Mouse (Mus musculus) embryonic facial prominence, embryonic 15.5 days (tissue): Measurements from ENCODE around the gene Itgb4. TPM values are rescaled to one million over a fixed set of nuclear protein-coding genes. Genes with fewer than 3 reads are reported as not detected.
"Not testable (repeated sequence)": the region's sequence is repeated elsewhere in the genome, so short reads cannot be mapped to it uniquely, and the experiment has no call there.

ENCODE experiments used
- ATAC-seq: fragments of 200-750 bp; cut with Nextera tagmentation; 2 replicates; pipeline ENCODE4 v1.8.0; 2017; ENCODE audit warnings: low read depth, moderate TSS enrichment; ENCODE audit not compliant: insufficient number of reproducible peaks, low FRiP score, low TSS enrichment
- H3K27ac ChIP-seq: fragments of 300-500 bp; sonication (generic); replicated peaks from 2 replicates; pipeline ENCODE4 v1.5.1; 2015; ENCODE audit warnings: mild to moderate bottlenecking, inconsistent platforms
- H3K27me3 ChIP-seq: fragments of 300-500 bp; sonication (generic); 2 replicates; pipeline ENCODE4 v1.6.1; 2015; ENCODE audit warnings: inconsistent platforms
- H3K36me3 ChIP-seq: fragments of 300-500 bp; sonication (generic); 2 replicates; pipeline ENCODE4 v1.6.1; 2015; ENCODE audit warnings: mild to moderate bottlenecking, inconsistent platforms
- H3K4me1 ChIP-seq: fragments of 300-500 bp; sonication (generic); 2 replicates; pipeline ENCODE4 v1.6.1; 2015; ENCODE audit warnings: inconsistent platforms
- H3K4me2 ChIP-seq: fragments of 300-500 bp; sonication (generic); replicated peaks from 2 replicates; pipeline ENCODE4 v1.6.1; 2015; ENCODE audit warnings: mild to moderate bottlenecking, inconsistent platforms
- H3K4me3 ChIP-seq: fragments of 300-500 bp; sonication (generic); replicated peaks from 2 replicates; pipeline ENCODE4 v1.5.1; 2015; ENCODE audit warnings: mild to moderate bottlenecking, inconsistent platforms
- H3K9ac ChIP-seq: fragments of 300-500 bp; sonication (generic); 2 replicates; pipeline ENCODE4 v1.6.1; 2015; ENCODE audit warnings: inconsistent platforms
- H3K9me3 ChIP-seq: fragments of 300-500 bp; sonication (generic); replicated peaks from 2 replicates; pipeline ENCODE4 v1.6.1; 2016; ENCODE audit warnings: inconsistent platforms
- WGBS: fragments of 180-500 bp; shearing (Covaris S2); methylation state at CpG from one replicate; pipeline ENCODE4 v1.1.7; 2015; 5-methylcytosine and 5-hydroxymethylcytosine counted together
- polyA plus RNA-seq: library from polyadenylated mRNA; unstranded; fragments of >200 nt; fragmentation: Nextera tagmentation; extraction: Ambion mirVana; gene quantifications from 2 replicates; pipeline ENCODE4 v1.2.1, GENCODE M21; 2015

Gene Itgb4
- polyA plus RNA-seq, 1 experiment from 2014 or later: 21.5 TPM

DNA sequence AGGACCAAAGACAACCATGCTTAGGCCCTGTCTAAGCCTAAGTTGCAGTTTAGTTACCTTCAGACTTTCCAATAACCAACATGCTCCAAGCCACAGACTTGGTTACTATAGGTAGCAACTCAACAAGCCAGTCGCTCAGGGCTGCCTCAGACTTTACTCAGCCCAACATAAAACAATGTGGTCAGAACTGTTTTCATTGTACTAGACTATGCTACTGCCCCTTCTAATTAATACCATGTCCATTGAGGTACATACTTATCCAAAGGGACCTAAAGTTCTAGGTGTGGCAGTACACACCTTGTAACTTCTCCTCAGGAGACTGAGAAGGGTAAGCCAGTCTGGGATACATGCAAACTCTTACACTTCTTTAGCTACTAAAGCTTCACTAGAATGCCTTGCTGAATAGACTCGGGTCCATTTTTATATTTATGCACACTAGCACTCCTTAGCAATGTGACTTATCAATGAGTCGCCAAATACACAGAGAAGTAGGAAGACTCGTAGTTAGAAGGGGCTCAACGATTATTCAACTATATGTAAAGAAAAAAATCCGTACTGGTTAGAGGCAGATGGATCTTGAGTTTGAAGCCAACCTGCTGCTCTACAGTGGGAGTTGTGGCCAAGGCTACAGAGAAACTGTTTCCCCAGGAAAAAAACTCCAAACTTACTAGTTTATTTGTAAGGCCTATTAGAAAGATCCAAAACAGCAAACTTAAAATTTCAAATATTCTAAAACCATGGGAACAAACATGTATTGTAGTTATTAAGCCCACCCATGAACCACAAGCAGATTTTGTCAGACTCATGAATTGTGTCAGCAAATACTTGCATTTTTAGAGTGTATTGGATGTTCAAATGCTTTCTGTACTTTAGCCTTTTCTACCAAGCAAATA lies 47.1 kb downstream of the Itgb4 start:
- H3K36me3 ChIP-seq: peaks cover 17% of the 10 kb centered on the region
- no peak overlapping the region for H3K9ac ChIP-seq
- peak overlapping the region; percentile 54 for H3K4me2 ChIP-seq
- WGBS: 71% methylated on average over 6 of the region's 6 CpGs
- ATAC-seq: no peak
- peak overlapping the region; percentile 11 for H3K4me3 ChIP-seq
- H3K27me3 ChIP-seq: no peaks in the 10 kb centered on the region
- no peaks in the 10 kb centered on the region for H3K9me3 ChIP-seq
- peak overlapping the region; percentile 39; the same call in 1 of the 2 replicates for H3K27ac ChIP-seq
- peaks cover 2% of the 10 kb centered on the region; the same call in 1 of the 2 replicates for H3K4me1 ChIP-seq

DNA sequence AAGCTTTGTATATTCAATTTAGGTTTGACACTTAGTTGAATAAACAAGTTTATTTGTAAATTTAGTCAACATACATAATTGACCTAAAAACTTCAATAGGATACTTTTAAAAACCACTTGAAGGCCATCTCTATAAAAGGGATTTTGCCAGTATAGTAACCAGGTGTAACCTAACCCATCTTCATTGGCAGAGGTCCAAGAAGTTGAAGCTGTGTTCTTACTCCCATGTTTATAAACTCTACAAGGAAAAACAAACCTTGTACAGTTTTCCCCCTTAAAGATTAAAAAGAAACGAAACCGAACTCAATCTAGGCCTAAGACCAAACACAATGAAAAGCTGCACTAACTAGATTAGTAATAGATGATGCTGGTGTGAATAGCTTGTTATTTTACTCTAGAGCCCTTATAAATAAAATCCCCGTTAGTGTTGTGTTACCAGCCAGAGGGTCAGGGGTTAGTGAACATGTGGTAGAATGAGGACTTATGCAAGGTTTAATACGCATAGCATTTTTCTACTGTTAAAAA lies 47.8 kb downstream of the Itgb4 start:
- no peaks in the 10 kb centered on the region for H3K9me3 ChIP-seq
- H3K4me2 ChIP-seq: peak overlapping the region; percentile 54
- no peak for ATAC-seq
- peaks cover 17% of the 10 kb centered on the region for H3K36me3 ChIP-seq
- H3K27ac ChIP-seq: no peak overlapping the region
- H3K9ac ChIP-seq: 0 out of 2 replicates have a peak overlapping the region, but pooled peaks have one; percentile 13
- peaks cover 2% of the 10 kb centered on the region; the same call in 1 of the 2 replicates for H3K4me1 ChIP-seq
- 48% methylated on average over 4 of the region's 4 CpGs for WGBS
- H3K27me3 ChIP-seq: no peaks in the 10 kb centered on the region
- H3K4me3 ChIP-seq: peak overlapping the region; percentile 35

DNA sequence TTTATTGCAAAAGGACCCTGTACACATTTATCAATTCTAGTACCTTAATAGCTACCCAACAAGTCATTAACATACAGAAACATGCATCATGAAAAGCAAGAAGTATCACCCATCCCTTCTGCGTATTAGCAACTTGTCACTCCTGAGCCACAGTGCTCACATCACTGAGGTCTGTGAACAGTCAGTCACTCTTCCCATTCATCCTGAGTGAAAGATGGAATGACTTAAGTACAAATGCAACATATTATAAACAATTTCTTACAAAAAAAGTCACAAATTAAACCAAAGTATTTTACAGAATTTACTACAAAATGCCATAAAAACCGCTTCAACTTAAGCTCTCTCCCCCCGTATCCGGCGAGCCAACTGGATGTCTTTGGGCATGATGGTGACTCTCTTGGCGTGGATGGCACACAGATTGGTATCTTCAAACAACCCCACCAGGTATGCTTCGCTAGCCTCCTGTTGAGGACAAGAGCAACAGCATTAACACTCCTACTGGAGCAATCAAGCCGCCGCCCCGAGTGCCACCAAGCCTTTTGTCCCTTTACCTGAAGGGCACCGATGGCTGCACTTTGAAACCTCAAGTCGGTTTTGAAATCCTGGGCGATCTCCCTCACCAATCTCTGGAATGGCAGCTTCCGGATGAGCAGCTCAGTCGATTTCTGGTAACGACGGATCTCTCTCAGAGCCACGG lies 48.7 kb downstream of the Itgb4 start:
- H3K4me3 ChIP-seq: peak overlapping the region; percentile 95
- peaks cover 17% of the 10 kb centered on the region for H3K36me3 ChIP-seq
- H3K4me1 ChIP-seq, ATAC-seq, H3K27me3 ChIP-seq, H3K9me3 ChIP-seq: not testable (repeated sequence)
- peak overlapping the region; percentile 100 for H3K9ac ChIP-seq
- H3K4me2 ChIP-seq: peak overlapping the region; percentile 45
- peak overlapping the region; percentile 100 for H3K27ac ChIP-seq
- WGBS: 4% methylated on average over 18 of the region's 18 CpGs

DNA sequence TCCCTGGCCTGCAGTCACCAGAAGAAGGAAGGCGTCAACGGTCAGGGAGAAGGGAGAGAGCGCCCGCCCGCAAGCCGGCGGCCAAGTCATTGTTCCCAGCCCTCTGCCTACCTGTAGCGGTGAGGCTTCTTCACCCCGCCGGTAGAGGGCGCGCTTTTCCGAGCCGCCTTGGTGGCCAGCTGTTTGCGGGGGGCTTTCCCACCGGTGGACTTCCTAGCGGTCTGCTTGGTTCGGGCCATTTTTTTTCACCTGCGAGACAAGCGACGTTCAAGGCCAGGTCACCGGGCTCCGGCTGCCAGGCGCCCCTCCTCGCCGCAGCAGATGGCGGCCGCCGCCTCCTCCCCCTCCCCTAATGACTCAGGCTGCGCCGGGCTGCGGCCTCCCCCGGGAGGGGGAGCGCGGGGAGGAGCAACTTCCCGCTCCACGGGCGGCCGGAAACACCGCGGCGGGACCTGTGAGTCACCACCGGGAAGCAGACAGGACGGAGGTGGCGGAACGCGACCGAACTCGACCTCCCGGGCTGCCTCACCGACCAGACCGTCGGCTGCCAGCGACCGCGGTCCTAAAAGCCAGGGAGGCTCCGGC lies 49.4 kb downstream of the Itgb4 start:
- peak overlapping the region; percentile 100 for H3K9ac ChIP-seq
- H3K36me3 ChIP-seq: peaks cover 17% of the 10 kb centered on the region
- H3K4me1 ChIP-seq: peaks cover 2% of the 10 kb centered on the region; the same call in 1 of the 2 replicates
- H3K27ac ChIP-seq: peak overlapping the region; percentile 100
- H3K4me2 ChIP-seq: peak overlapping the region; percentile 45
- ATAC-seq: peak; percentile 66; the same call in 1 of the 2 replicates
- no peaks in the 10 kb centered on the region for H3K27me3 ChIP-seq
- 1% methylated on average over 57 of the region's 57 CpGs for WGBS
- no peaks in the 10 kb centered on the region for H3K9me3 ChIP-seq
- H3K4me3 ChIP-seq: peak overlapping the region; percentile 95

DNA sequence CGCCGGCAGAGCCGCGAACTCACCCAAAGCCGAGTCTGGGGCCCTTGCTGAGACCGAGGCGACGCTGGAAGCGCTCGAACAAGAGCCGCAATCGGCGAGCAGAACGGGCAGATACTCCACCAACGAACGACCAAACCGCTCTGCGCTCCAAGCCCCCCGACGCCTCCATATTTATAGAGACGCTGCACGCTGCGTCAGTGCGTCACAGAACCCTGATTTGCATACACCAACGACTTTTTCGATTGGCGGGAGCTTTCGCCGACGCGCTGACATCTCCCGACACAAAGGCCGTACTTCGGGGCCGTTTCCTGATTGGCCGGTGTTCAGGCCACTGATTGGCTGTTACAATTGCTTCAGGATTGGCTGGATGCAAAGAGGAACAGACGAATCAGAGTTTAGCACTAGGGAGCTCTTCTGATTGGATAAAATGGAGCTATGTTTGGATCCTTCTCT lies 49.9 kb downstream of the Itgb4 start:
- H3K4me2 ChIP-seq: 0 out of 2 replicates have a peak overlapping the region, but pooled peaks have one; percentile 45
- peak; percentile 94 for ATAC-seq
- under 1% methylated on average over 37 of the region's 37 CpGs for WGBS
- H3K36me3 ChIP-seq: peaks cover 17% of the 10 kb centered on the region
- H3K4me1 ChIP-seq: peaks cover 2% of the 10 kb centered on the region; the same call in 1 of the 2 replicates
- H3K9me3 ChIP-seq: no peaks in the 10 kb centered on the region
- peak overlapping the region; percentile 100 for H3K27ac ChIP-seq
- peak overlapping the region; percentile 100 for H3K9ac ChIP-seq
- no peaks in the 10 kb centered on the region for H3K27me3 ChIP-seq
- peak overlapping the region; percentile 95 for H3K4me3 ChIP-seq

DNA sequence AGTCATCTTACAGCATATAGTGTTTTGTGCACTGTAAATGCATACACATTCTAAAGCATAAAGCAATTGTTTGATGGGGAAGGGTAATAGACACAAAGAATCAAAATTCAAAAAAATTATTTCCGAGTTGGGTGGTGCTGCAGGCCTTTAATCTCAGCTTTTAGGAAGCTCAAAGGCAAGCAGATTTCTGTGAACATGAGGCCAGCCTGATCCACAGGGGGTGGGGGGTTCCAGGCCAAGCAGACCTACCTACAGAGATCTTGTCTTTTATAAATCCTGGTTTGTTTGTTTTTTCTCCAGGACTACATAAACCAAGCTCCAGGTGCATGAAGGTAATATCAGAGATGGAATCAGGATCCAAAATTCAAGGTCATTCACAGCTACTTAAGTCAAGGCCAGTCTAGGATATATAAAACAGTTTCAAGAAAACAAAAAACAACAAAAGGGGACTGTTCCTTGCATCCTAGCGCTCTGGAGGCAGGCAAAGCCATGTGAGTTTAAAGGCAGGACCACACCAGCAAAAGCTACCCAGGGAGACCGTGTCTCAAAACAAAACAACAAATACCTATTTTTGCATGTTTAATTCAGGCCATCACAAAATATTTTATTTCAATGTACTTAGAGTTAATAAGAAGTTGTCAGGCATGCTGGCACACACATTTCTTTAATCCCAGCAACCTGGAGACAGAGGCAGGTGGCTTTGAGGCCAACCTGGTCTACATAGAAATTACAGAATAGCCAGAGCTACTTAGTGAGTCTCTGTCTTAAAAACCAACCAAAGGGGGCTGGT lies 50.7 kb downstream of the Itgb4 start:
- no peaks in the 10 kb centered on the region for H3K9me3 ChIP-seq
- WGBS: 88% methylated on average over 3 of the region's 3 CpGs

DNA sequence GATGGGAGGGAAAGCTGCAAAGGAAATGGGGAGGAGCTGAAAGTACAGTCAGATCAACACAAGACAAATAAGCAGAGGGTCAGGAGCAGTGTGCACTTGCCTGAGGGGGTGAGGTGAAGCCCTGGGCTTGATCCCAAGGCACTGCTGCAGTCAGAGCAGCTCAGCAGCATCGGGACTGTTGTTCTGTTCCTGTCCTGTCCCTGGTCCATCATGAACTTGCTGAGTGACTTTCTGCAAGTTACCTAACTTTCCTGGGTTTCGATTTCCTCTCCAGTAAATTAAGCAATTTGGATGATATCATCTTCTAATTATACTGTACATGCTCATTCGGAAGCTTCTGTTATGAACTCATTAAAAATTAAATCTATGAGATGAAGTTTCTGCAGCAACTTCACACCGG lies 53.2 kb downstream of the Itgb4 start, which contains the start of gene H3f3b:
Gene H3f3b, minus strand, starts transcription at position 207 of the 400 bp plus-strand sequence.
- Histone ChIP-seq H3K4me2 (no peak within 1 kb of the TSS), H3K9me3 (no peaks in the 10 kb centered on the region), H3K4me3 (no peak within 1 kb of the TSS), H3K27ac (no peak within 1 kb of the TSS), H3K9ac (no peak within 1 kb of the TSS), H3K36me3 (no peaks in the 10 kb centered on the region), H3K4me1 (peaks cover 17% of the 10 kb centered on the region), H3K27me3 (no peaks in the 10 kb centered on the region)
- no peak for ATAC-seq
- 69% methylated on average over 4 of the region's 4 CpGs for WGBS

More for the DNA sequence above, 50.7 kb downstream of the Itgb4 start:
- Histone ChIP-seq H3K4me2 (no peak overlapping the region), H3K27ac (peak overlapping the region; percentile 72), H3K36me3 (peaks cover 14% of the 10 kb centered on the region), H3K4me3 (no peak overlapping the region), H3K27me3 (no peaks in the 10 kb centered on the region), H3K9ac (no peak overlapping the region), H3K4me1 (peaks cover 2% of the 10 kb centered on the region; the same call in 1 of the 2 replicates)
- ATAC-seq: no peak

DNA sequence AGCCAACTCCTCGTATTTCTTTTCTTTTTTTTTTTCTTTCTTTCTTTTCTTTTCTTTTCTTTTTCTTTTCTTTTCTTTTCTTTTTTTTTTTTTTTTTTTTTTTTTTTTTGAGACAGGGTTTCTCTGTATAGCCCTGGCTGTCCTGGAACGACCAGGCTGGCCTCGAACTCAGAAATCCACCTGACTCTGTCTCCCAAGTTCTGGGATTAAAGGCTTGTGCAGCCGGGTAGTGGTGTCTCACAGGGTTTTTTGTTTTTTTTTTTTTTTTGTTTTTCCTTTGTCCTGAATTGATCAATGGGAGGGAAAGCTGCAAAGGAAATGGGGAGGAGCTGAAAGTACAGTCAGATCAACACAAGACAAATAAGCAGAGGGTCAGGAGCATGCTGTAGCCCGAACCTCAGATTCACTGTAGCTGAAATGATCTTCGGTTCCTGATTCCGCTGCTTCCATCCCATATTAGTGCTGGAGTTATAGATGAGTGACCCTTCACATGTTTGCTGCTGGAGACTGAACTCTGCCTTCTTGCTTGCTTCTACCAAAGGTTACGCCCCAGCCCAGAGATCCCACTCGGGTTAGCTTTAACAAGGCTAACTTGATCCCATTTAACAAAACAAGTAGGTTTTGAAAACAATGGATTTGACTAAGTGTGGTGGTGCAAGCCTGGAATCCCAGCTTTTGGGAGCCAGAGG lies 53.8 kb downstream of the Itgb4 start:
- ATAC-seq: no peak
- no peaks in the 10 kb centered on the region for H3K36me3 ChIP-seq
- H3K27me3 ChIP-seq: no peaks in the 10 kb centered on the region
- no peak overlapping the region for H3K27ac ChIP-seq
- H3K9me3 ChIP-seq: no peaks in the 10 kb centered on the region
- H3K4me1 ChIP-seq: peaks cover 18% of the 10 kb centered on the region
- no peak overlapping the region for H3K9ac ChIP-seq
- no peak overlapping the region for H3K4me2 ChIP-seq
- WGBS: 78% methylated on average over 9 of the region's 9 CpGs
- H3K4me3 ChIP-seq: no peak overlapping the region

DNA sequence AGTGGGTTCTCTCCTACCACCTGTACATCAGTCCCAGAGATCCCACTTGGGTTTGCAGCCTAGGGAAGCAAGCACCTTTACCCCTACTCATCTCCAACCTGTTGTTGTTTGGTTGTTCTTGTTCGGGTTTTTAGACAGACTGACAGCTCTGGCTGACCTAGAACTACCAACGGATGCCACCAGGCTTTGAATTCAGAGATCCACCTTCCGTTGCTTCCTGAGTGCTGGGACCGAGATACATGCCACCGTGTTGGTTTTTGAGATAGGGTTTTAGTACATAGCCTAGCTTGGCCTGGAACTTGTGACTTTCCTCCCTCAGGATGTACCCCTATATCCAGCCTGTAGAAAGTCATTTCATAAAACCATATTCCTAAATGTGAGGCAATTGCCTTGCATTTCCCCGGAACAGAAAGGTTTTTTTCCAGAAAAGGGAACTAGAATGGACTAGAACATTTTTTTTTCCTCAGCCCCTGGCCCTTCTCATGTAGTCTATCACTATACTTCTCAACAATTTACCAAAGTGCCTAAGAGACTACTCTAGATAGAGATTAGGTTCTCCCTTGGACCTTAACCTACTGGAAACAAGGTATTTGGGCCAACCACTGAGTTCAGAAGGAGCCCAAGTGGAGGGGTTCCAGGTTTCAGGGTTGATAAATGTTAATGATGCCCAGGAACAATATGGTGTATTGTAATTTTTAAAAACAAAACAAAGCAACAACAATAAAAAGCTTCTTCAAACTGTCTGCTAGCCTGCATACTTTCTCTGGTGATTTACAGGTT lies 54.8 kb downstream of the Itgb4 start:
- Histone ChIP-seq H3K27me3 (no peaks in the 10 kb centered on the region), H3K36me3 (no peaks in the 10 kb centered on the region), H3K4me2 (peak overlapping the region; percentile 68), H3K4me3 (peak overlapping the region; percentile 81), H3K4me1 (peaks cover 18% of the 10 kb centered on the region), H3K9ac (peak overlapping the region; percentile 39; the same call in 1 of the 2 replicates), H3K27ac (peak overlapping the region; percentile 100), H3K9me3 (no peaks in the 10 kb centered on the region)
- no peak for ATAC-seq
- WGBS: 84% methylated on average over 6 of the region's 6 CpGs
